Comparison of ENCODE assay signal across 8 mouse cellular contexts in the genomic region with DNA sequence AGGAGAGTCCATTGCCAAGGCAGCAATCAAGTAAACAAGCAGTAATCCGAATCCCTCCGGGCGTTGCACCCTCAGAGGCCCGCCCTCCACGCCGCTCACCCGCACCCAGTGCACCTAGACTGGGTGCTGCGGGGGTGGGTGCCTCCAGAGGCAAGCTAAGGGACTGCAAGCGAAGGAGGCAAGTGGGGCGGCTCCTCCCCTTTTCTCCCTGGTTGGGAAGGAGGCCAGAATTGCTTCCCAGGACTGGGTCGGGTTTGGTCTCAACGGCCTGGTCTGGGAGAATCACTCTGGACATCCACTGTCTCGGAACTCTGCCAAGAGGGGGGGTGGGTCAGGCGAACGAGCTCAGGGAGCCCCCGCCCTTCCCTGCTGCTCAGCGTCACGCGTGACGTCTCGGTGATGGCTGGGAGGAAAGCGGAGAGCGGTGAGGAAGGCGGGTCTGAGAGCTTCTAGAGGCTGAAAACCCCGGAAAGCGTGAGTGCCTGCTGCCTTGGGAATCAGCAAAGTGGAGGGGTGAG. TPM values are rescaled to one million over a fixed set of nuclear protein-coding genes. Genes with fewer than 3 reads are reported as not detected.
DNase-seq lines count a peak whose midpoint lies in the region; ATAC-seq and TF ChIP-seq lines count a peak whose summit lies in the region.

A gene (plus strand): TSS at position 87 of the 518 bp plus-strand sequence.

- H3K4me2 ChIP-seq in kidney, embryonic 15.5 days: peak within 1 kb of the TSS; percentile 92
- H3K4me2 ChIP-seq in limb, embryonic 15.5 days: peak within 1 kb of the TSS; percentile 87
- peak within 1 kb of the TSS; percentile 77 for H3K4me2 ChIP-seq in midbrain, postnatal 0 days (ENCODE audit: low read depth, low read length, poor library complexity, severe bottlenecking)

- TF ChIP-seq CTCF in midbrain, postnatal 0 days (IDR thresholded peaks at IDR 0.05): peak; percentile 80

- H3K27ac ChIP-seq in heart, embryonic 10.5 days: peak within 1 kb of the TSS; percentile 87
- peak within 1 kb of the TSS; percentile 92 for H3K27ac ChIP-seq in kidney, embryonic 15.5 days
- H3K27ac ChIP-seq in limb, embryonic 15.5 days: peak within 1 kb of the TSS; percentile 96
- peak within 1 kb of the TSS; percentile 94 for H3K27ac ChIP-seq in midbrain, postnatal 0 days (ENCODE audit: low read depth, low read length)

- under 1% methylated on average over 26 of the region's 26 CpGs for WGBS in heart, embryonic 10.5 days
- WGBS in kidney, embryonic 15.5 days: under 1% methylated on average over 26 of the region's 26 CpGs
- 0% methylated on average over 26 of the region's 26 CpGs for WGBS in limb, embryonic 15.5 days
- WGBS in midbrain, postnatal 0 days: under 1% methylated on average over 26 of the region's 26 CpGs

- peak within 1 kb of the TSS; percentile 66 for H3K4me3 ChIP-seq in heart, embryonic 10.5 days
- H3K4me3 ChIP-seq in kidney, embryonic 15.5 days (replicated peaks): peak within 1 kb of the TSS; percentile 57
- H3K4me3 ChIP-seq in limb, embryonic 15.5 days: peak within 1 kb of the TSS; percentile 57
- H3K4me3 ChIP-seq in midbrain, postnatal 0 days (ENCODE audit: low read depth, low read length): peak within 1 kb of the TSS; percentile 57

- H3K9me3 ChIP-seq in heart, embryonic 10.5 days: no peaks in the 10 kb centered on the region
- H3K9me3 ChIP-seq in kidney, embryonic 15.5 days (replicated peaks): no peaks in the 10 kb centered on the region
- no peaks in the 10 kb centered on the region for H3K9me3 ChIP-seq in limb, embryonic 15.5 days
- H3K9me3 ChIP-seq in midbrain, postnatal 0 days (ENCODE audit: low read length): no peaks in the 10 kb centered on the region

- peak within 1 kb of the TSS; percentile 58 for H3K9ac ChIP-seq in kidney, embryonic 15.5 days
- H3K9ac ChIP-seq in limb, embryonic 15.5 days: peak within 1 kb of the TSS; percentile 50
- H3K9ac ChIP-seq in midbrain, postnatal 0 days (replicated peaks; ENCODE audit: low read length, poor library complexity, severe bottlenecking): peak within 1 kb of the TSS; percentile 68

- peak; percentile 92 for ATAC-seq in erythroblast, adult 5-6 weeks (replicated peaks; ENCODE audit: low FRiP score, poor library complexity, severe bottlenecking)
- peak; percentile 81 for ATAC-seq in kidney, embryonic 15.5 days (replicated peaks; ENCODE audit: low FRiP score)
- ATAC-seq in limb, embryonic 15.5 days (ENCODE audit: insufficient number of reproducible peaks, low FRiP score, low TSS enrichment, low read depth): peak; percentile 80
- ATAC-seq in midbrain, postnatal 0 days (ENCODE audit: low FRiP score): peak; percentile 87

- peaks cover 14% of the 10 kb centered on the region for H3K36me3 ChIP-seq in heart, embryonic 10.5 days
- H3K36me3 ChIP-seq in kidney, embryonic 15.5 days: peaks cover 17% of the 10 kb centered on the region
- peaks cover 23% of the 10 kb centered on the region for H3K36me3 ChIP-seq in limb, embryonic 15.5 days
- H3K36me3 ChIP-seq in midbrain, postnatal 0 days (ENCODE audit: insufficient read depth, low read length): peaks cover 27% of the 10 kb centered on the region

- H3K4me1 ChIP-seq in heart, embryonic 10.5 days: peaks cover 39% of the 10 kb centered on the region
- H3K4me1 ChIP-seq in kidney, embryonic 15.5 days: peaks cover 50% of the 10 kb centered on the region
- H3K4me1 ChIP-seq in limb, embryonic 15.5 days: peaks cover 31% of the 10 kb centered on the region
- peaks cover 5% of the 10 kb centered on the region; the same call in 1 of the 2 replicates for H3K4me1 ChIP-seq in midbrain, postnatal 0 days (ENCODE audit: insufficient read depth, low read length)

- peaks cover 45% of the 10 kb centered on the region for H3K27me3 ChIP-seq in heart, embryonic 10.5 days (ENCODE audit: insufficient read depth, poor library complexity, severe bottlenecking)
- H3K27me3 ChIP-seq in kidney, embryonic 15.5 days: peaks cover 22% of the 10 kb centered on the region
- H3K27me3 ChIP-seq in limb, embryonic 15.5 days: peaks cover 24% of the 10 kb centered on the region
- no peaks in the 10 kb centered on the region for H3K27me3 ChIP-seq in midbrain, postnatal 0 days (ENCODE audit: insufficient read depth, low read length)

- DNase-seq in B cell, adult 2 months: peak; percentile 86
- DNase-seq in brain, adult 2 months (ENCODE audit: low read depth, low spot score): peak; percentile 97
- peak; percentile 92 for DNase-seq in heart, embryonic 10.5 days (ENCODE audit: low spot score)
- peak; percentile 94 for DNase-seq in midbrain, postnatal 0 days (ENCODE audit: low spot score)
- peak; percentile 83 to 89 for DNase-seq in spleen, postnatal 10 days (ENCODE audit: low spot score in 2 of 2)

RNA-seq across cellular contexts. Expression of the gene that starts here (rescaled TPM):
- total RNA-seq in erythroblast, adult 5-6 weeks (2015; ENCODE audit: low replicate concordance): 9.4 and 16.7 TPM in 2 replicates
- total RNA-seq in erythroblast, adult 5-6 weeks (2017; ENCODE audit: low replicate concordance): 3.4 and 3.8 TPM in 2 replicates
- polyA plus RNA-seq in heart, embryonic 10.5 days (2016; fragmentation: Nextera tagmentation; extraction: Ambion mirVana): 11.8 and 13.4 TPM in 2 replicates
- polyA plus RNA-seq in kidney, embryonic 15.5 days (2015; fragmentation: Nextera tagmentation; extraction: Ambion mirVana): 20.2 and 24.4 TPM in 2 replicates
- polyA plus RNA-seq in limb, embryonic 15.5 days (2015; fragmentation: Nextera tagmentation; extraction: Ambion mirVana): 33.8 and 36.9 TPM in 2 replicates
- 72.2 and 85.8 TPM in 2 replicates for total RNA-seq in midbrain, postnatal 0 days (2014; rRNA removed)
- 101 and 102 TPM in 2 replicates for polyA plus RNA-seq in midbrain, postnatal 0 days (2015; fragmentation: Nextera tagmentation; extraction: Ambion mirVana)

Comparison
In these comparisons a context has a peak if more than half of its experiments do, and no peak if none do; other contexts are left out.
1. Peak in every context shown above with its lines: DNase-seq, ATAC-seq, H3K4me3 ChIP-seq and H3K27ac ChIP-seq.